Mouse (Mus musculus): Measurements from ENCODE around the gene Txndc5. TPM values are rescaled to one million over a fixed set of nuclear protein-coding genes. Genes with fewer than 3 reads are reported as not detected.

Gene Txndc5
- total RNA-seq, 4 experiments from 2014 or later: 25.2 to 36.1 (median 28.2) TPM

GRCm38 (mm10) chr13:38472636-38473035, 56.0 kb downstream of the Txndc5 start:
- no peak for DNase-seq (ENCODE audit: low spot score in 2 of 2)

DNA sequence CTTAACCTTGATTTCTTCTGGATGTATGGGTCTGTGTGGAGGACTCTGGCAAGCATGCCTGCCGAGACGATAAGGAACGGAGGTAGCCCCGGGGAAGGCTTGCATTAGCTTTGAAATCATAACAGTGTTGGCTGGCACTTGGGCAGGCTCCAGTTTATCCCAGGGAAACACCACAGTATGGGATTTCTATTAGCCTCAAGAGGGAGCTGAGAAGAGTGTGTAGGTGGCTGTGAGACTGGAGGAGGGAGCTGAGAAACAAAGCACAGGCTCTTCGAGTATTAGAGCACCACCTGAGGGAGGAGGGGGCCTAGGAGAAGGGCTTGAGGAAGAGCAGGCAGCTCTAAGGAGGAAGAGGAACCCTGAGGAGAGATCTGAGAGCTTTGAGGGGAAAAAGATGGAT, 57.7 kb downstream of the Txndc5 start:
- no peak for DNase-seq (ENCODE audit: low spot score in 2 of 2)

- no peak for DNase-seq (ENCODE audit: low spot score in 2 of 2)
Measured at GRCm38 (mm10) chr13:38463410-38463809, 65.2 kb downstream of the Txndc5 start.

DNA sequence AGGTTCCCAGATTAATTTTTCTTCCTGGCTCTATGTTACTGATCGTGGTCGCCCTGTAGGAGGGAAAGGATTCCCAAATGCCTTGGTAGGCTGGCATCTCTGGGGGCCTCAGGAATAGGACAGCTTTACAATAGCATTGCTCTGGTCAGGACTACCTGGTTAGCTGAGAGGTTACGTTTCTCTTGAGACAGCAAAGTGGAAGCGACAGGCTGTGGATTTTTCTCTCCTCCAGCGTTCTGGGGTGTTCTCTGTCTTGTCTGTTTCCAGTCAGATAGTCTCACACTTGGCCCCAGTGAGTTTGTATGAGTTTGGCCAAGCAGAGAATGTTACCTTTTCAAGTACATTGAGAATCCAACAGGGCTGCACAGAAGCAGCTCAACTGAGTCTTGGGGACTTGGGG, 77.2 kb downstream of the Txndc5 start:
- no peak for DNase-seq (ENCODE audit: low spot score in 2 of 2)

Other genes with a start within 250 kb of the Txndc5 start
- 10 to 100 TPM in 2 of 4 experiments, 1 to 10 TPM in 2; 5.0 to 11.7 (median 9.3) TPM for gene Bmp6, start 183.7 kb downstream of the Txndc5 start, total RNA-seq (2022)
- 1 to 10 TPM; 6.0 to 7.3 (median 6.5) TPM for gene Bloc1s5, start 106.3 kb upstream of the Txndc5 start, total RNA-seq (2022)
- gene Eef1e1, start 130.2 kb upstream of the Txndc5 start, total RNA-seq (2022): 10 to 100 TPM; 12.5 to 19.0 (median 16.5) TPM

Data from gastrocnemius, adult 8-10 months (tissue).